Mouse (Mus musculus) midbrain, embryonic 15.5 days (tissue): ENCODE measurements at regions not wholly inside any gene's neighbourhood (a gene's known extent, or its start where the extent isn't known, plus 50 kb on each side); places are given as distances from the start of the nearest gene placed in this dataset.

Experiments used
- ATAC-seq: fragments of 200-750 bp; cut with Nextera tagmentation; replicated peaks from 2 replicates; pipeline ENCODE4 v1.8.0; 2017; ENCODE audit warnings: moderate TSS enrichment
- H3K27ac ChIP-seq: fragments of 300-500 bp; sonication (generic); 2 replicates; pipeline ENCODE4 v1.5.1; 2015; ENCODE audit warnings: mild to moderate bottlenecking, inconsistent platforms
- H3K27me3 ChIP-seq: fragments of 300-500 bp; sonication (generic); replicated peaks from 2 replicates; pipeline ENCODE4 v1.6.1; 2015; ENCODE audit warnings: inconsistent platforms
- H3K36me3 ChIP-seq: fragments of 300-500 bp; sonication (generic); replicated peaks from 2 replicates; pipeline ENCODE4 v1.6.1; 2015; ENCODE audit warnings: inconsistent platforms
- H3K4me1 ChIP-seq: fragments of 300-500 bp; sonication (generic); 2 replicates; pipeline ENCODE4 v1.6.1; 2015; ENCODE audit warnings: inconsistent platforms
- H3K4me2 ChIP-seq: fragments of 300-500 bp; sonication (generic); 2 replicates; pipeline ENCODE4 v1.6.1; 2015; ENCODE audit warnings: inconsistent platforms, mild to moderate bottlenecking, moderate library complexity
- H3K4me3 ChIP-seq: fragments of 300-500 bp; sonication (generic); 2 replicates; pipeline ENCODE4 v1.5.1; 2015; ENCODE audit warnings: mild to moderate bottlenecking, inconsistent platforms
- H3K9ac ChIP-seq: fragments of 300-500 bp; sonication (generic); 2 replicates; pipeline ENCODE4 v1.6.1; 2015; ENCODE audit warnings: mild to moderate bottlenecking, inconsistent platforms
- H3K9me3 ChIP-seq: fragments of 300-500 bp; sonication (generic); 2 replicates; pipeline ENCODE4 v1.6.1; 2016; ENCODE audit warnings: inconsistent platforms
- WGBS: fragments of 180-500 bp; shearing (Covaris S2); methylation state at CpG from one replicate; pipeline ENCODE4 v1.1.7; 2015; ENCODE audit warnings: mixed read lengths; 5-methylcytosine and 5-hydroxymethylcytosine counted together

- Histone ChIP-seq H3K9ac (no peak overlapping the region), H3K27me3 (no peaks in the 10 kb centered on the region), H3K9me3 (no peaks in the 10 kb centered on the region), H3K4me2 (no peak overlapping the region), H3K4me1 (no peaks in the 10 kb centered on the region), H3K27ac (no peak overlapping the region), H3K4me3 (no peak overlapping the region), H3K36me3 (no peaks in the 10 kb centered on the region)
- WGBS = 86% methylated on average over 1 of the region's 1 CpGs
- no peak for ATAC-seq
These were observed 93.1 kb upstream of the Tcf21 start for GRCm38 (mm10) chr10:22913112-22913511.

GRCm38 (mm10) chr10:22908640-22909039, 88.7 kb upstream of the Tcf21 start:
- Histone ChIP-seq H3K9me3 (no peaks in the 10 kb centered on the region), H3K4me1 (no peaks in the 10 kb centered on the region), H3K36me3 (no peaks in the 10 kb centered on the region), H3K27me3 (no peaks in the 10 kb centered on the region), H3K27ac (no peak overlapping the region), H3K9ac (no peak overlapping the region), H3K4me3 (no peak overlapping the region), H3K4me2 (no peak overlapping the region)
- WGBS = 82% methylated on average over 6 of the region's 6 CpGs
- ATAC-seq = no peak

GRCm38 (mm10) chr10:22905281-22905680, 85.3 kb upstream of the Tcf21 start:
- Histone ChIP-seq H3K9me3 (no peaks in the 10 kb centered on the region), H3K4me1 (no peaks in the 10 kb centered on the region), H3K36me3 (no peaks in the 10 kb centered on the region), H3K4me3 (no peak overlapping the region), H3K27me3 (no peaks in the 10 kb centered on the region), H3K4me2 (no peak overlapping the region), H3K27ac (no peak overlapping the region), H3K9ac (no peak overlapping the region)
- ATAC-seq = no peak
- 80% methylated on average over 2 of the region's 2 CpGs for WGBS

GRCm38 (mm10) chr10:22893442-22893985, 73.5 kb upstream of the Tcf21 start:
- no peaks in the 10 kb centered on the region for H3K36me3 ChIP-seq
- no peak for ATAC-seq
- no peak overlapping the region for H3K4me3 ChIP-seq
- H3K9ac ChIP-seq = no peak overlapping the region
- H3K9me3 ChIP-seq = no peaks in the 10 kb centered on the region
- H3K4me2 ChIP-seq = no peak overlapping the region
- no peaks in the 10 kb centered on the region for H3K27me3 ChIP-seq
- H3K4me1 ChIP-seq = no peaks in the 10 kb centered on the region
- WGBS = 87% methylated on average over 10 of the region's 10 CpGs
- H3K27ac ChIP-seq = no peak overlapping the region

GRCm38 (mm10) chr10:22887451-22887850, 67.5 kb upstream of the Tcf21 start:
- 76% methylated on average over 6 of the region's 6 CpGs for WGBS
- Histone ChIP-seq H3K36me3 (no peaks in the 10 kb centered on the region), H3K9me3 (no peaks in the 10 kb centered on the region), H3K4me1 (no peaks in the 10 kb centered on the region), H3K9ac (no peak overlapping the region), H3K27me3 (no peaks in the 10 kb centered on the region), H3K27ac (no peak overlapping the region), H3K4me2 (no peak overlapping the region), H3K4me3 (no peak overlapping the region)
- ATAC-seq = no peak

GRCm38 (mm10) chr10:22879714-22880113, 59.7 kb upstream of the Tcf21 start:
- no peaks in the 10 kb centered on the region for H3K9me3 ChIP-seq
- no peak overlapping the region for H3K9ac ChIP-seq
- no peaks in the 10 kb centered on the region for H3K36me3 ChIP-seq
- no peaks in the 10 kb centered on the region for H3K27me3 ChIP-seq
- H3K4me3 ChIP-seq = no peak overlapping the region
- WGBS = 30% methylated on average over 4 of the region's 4 CpGs
- H3K27ac ChIP-seq = no peak overlapping the region
- no peaks in the 10 kb centered on the region for H3K4me1 ChIP-seq
- no peak overlapping the region for H3K4me2 ChIP-seq
- no peak for ATAC-seq

GRCm38 (mm10) chr10:22877536-22878130, 57.7 kb upstream of the Tcf21 start:
- WGBS = 84% methylated on average over 5 of the region's 5 CpGs
- no peaks in the 10 kb centered on the region for H3K4me1 ChIP-seq
- no peaks in the 10 kb centered on the region for H3K36me3 ChIP-seq
- ATAC-seq = no peak
- H3K9ac ChIP-seq = no peak overlapping the region
- no peak overlapping the region for H3K4me3 ChIP-seq
- no peaks in the 10 kb centered on the region for H3K9me3 ChIP-seq
- no peak overlapping the region for H3K4me2 ChIP-seq
- H3K27me3 ChIP-seq = no peaks in the 10 kb centered on the region
- H3K27ac ChIP-seq = no peak overlapping the region

GRCm38 (mm10) chr10:22877028-22877427, 57.1 kb upstream of the Tcf21 start:
- no peak for ATAC-seq
- no peak overlapping the region for H3K4me3 ChIP-seq

GRCm38 (mm10) chr10:22875675-22876074, 55.7 kb upstream of the Tcf21 start:
- ATAC-seq = no peak
- Histone ChIP-seq H3K27ac (no peak overlapping the region), H3K4me2 (no peak overlapping the region), H3K4me1 (no peaks in the 10 kb centered on the region), H3K9ac (no peak overlapping the region), H3K27me3 (no peaks in the 10 kb centered on the region), H3K4me3 (no peak overlapping the region), H3K9me3 (no peaks in the 10 kb centered on the region), H3K36me3 (no peaks in the 10 kb centered on the region)
- 84% methylated on average over 5 of the region's 5 CpGs for WGBS

More at GRCm38 (mm10) chr10:22877028-22877427, 57.1 kb upstream of the Tcf21 start:
- H3K27ac ChIP-seq = no peak overlapping the region
- no peak overlapping the region for H3K4me2 ChIP-seq
- 63% methylated on average over 2 of the region's 2 CpGs for WGBS
- no peaks in the 10 kb centered on the region for H3K4me1 ChIP-seq
- no peaks in the 10 kb centered on the region for H3K9me3 ChIP-seq
- no peak overlapping the region for H3K9ac ChIP-seq
- H3K27me3 ChIP-seq = no peaks in the 10 kb centered on the region
- no peaks in the 10 kb centered on the region for H3K36me3 ChIP-seq

GRCm38 (mm10) chr10:22875181-22875580, 55.2 kb upstream of the Tcf21 start:
- H3K27ac ChIP-seq = no peak overlapping the region
- no peak overlapping the region for H3K4me2 ChIP-seq

More at GRCm38 (mm10) chr10:22875181-22875580, 55.2 kb upstream of the Tcf21 start:
- no peak for ATAC-seq
- H3K27me3 ChIP-seq = no peaks in the 10 kb centered on the region
- no peaks in the 10 kb centered on the region for H3K36me3 ChIP-seq
- H3K4me1 ChIP-seq = no peaks in the 10 kb centered on the region
- WGBS = 75% methylated on average over 4 of the region's 4 CpGs
- no peak overlapping the region for H3K9ac ChIP-seq
- no peak overlapping the region for H3K4me3 ChIP-seq
- H3K9me3 ChIP-seq = no peaks in the 10 kb centered on the region
